Mouse (Mus musculus): ENCODE results near the gene Ptprd. TPM values are rescaled to one million over a fixed set of nuclear protein-coding genes. Genes with fewer than 3 reads are reported as not detected.

Gene Ptprd
- polyA plus RNA-seq, 1 experiment from 2014 or later, result 30.4 TPM

- H3K9ac ChIP-seq (replicated peaks; ENCODE audit: low read depth, low read length), result no peak overlapping the region
- WGBS, result 92% methylated on average over 2 of the region's 2 CpGs
- H3K9me3 ChIP-seq (ENCODE audit: control insufficient read depth, low read depth, low read length), result no peaks in the 10 kb centered on the region
- H3K27ac ChIP-seq (ENCODE audit: low read length), result no peak overlapping the region
- H3K36me3 ChIP-seq (ENCODE audit: control insufficient read depth, insufficient read depth, low read length), result no peaks in the 10 kb centered on the region; the same call in 1 of the 2 replicates
- ATAC-seq (ENCODE audit: insufficient number of reproducible peaks, insufficient read depth, low FRiP score, low read depth), result no peak
- peaks cover 6% of the 10 kb centered on the region; the same call in 1 of the 2 replicates for H3K4me1 ChIP-seq (ENCODE audit: control insufficient read depth, insufficient read depth, low read length)
- H3K4me2 ChIP-seq (replicated peaks; ENCODE audit: low read depth, low read length), result no peak overlapping the region
- no peak overlapping the region for H3K4me3 ChIP-seq (ENCODE audit: low read depth, low read length)
- no peaks in the 10 kb centered on the region for H3K27me3 ChIP-seq (ENCODE audit: control insufficient read depth, insufficient read depth, low read length)
Observed at GRCm38 (mm10) chr4:76315977-76316376, 1895.8 kb downstream of the Ptprd start.

DNA sequence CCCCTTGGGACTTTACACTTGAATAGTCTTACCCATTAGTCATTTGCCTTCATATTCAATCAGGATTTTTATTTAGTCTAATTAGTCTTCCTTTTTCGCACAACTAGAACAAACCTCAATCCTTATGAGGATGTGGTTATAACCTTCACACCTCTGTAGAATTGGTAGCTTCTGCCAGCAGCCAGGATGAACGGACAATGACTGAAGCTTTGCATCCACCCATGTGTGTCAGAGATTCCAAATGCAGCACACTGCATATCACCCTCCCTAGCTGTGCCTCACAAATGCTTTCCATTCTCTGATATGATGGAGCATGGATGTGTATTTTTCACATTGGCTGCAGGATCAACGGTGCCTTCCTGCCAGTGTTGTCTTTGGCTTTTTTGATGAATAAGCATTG, 1898.0 kb downstream of the Ptprd start:
- Histone ChIP-seq H3K4me2 (replicated peaks; ENCODE audit: low read depth, low read length) (no peak overlapping the region), H3K27ac (ENCODE audit: low read length) (no peak overlapping the region), H3K27me3 (ENCODE audit: control insufficient read depth, insufficient read depth, low read length) (no peaks in the 10 kb centered on the region), H3K4me1 (ENCODE audit: control insufficient read depth, insufficient read depth, low read length) (no peaks in the 10 kb centered on the region), H3K4me3 (ENCODE audit: low read depth, low read length) (no peak overlapping the region), H3K9me3 (ENCODE audit: control insufficient read depth, low read depth, low read length) (no peaks in the 10 kb centered on the region), H3K9ac (replicated peaks; ENCODE audit: low read depth, low read length) (no peak overlapping the region), H3K36me3 (ENCODE audit: control insufficient read depth, insufficient read depth, low read length) (no peaks in the 10 kb centered on the region; the same call in 1 of the 2 replicates)
- WGBS, result 82% methylated on average over 3 of the region's 3 CpGs
- ATAC-seq (ENCODE audit: insufficient number of reproducible peaks, insufficient read depth, low FRiP score, low read depth), result no peak

GRCm38 (mm10) chr4:76312593-76312992, 1899.2 kb downstream of the Ptprd start:
- WGBS, result 87% methylated on average over 3 of the region's 3 CpGs
- H3K27ac ChIP-seq (ENCODE audit: low read length), result no peak overlapping the region
- H3K4me1 ChIP-seq (ENCODE audit: control insufficient read depth, insufficient read depth, low read length), result no peaks in the 10 kb centered on the region
- ATAC-seq (ENCODE audit: insufficient number of reproducible peaks, insufficient read depth, low FRiP score, low read depth), result no peak
- H3K9ac ChIP-seq (replicated peaks; ENCODE audit: low read depth, low read length), result no peak overlapping the region
- no peak overlapping the region for H3K4me3 ChIP-seq (ENCODE audit: low read depth, low read length)
- no peaks in the 10 kb centered on the region; the same call in 1 of the 2 replicates for H3K36me3 ChIP-seq (ENCODE audit: control insufficient read depth, insufficient read depth, low read length)
- H3K9me3 ChIP-seq (ENCODE audit: control insufficient read depth, low read depth, low read length), result no peaks in the 10 kb centered on the region
- H3K4me2 ChIP-seq (replicated peaks; ENCODE audit: low read depth, low read length), result no peak overlapping the region
- H3K27me3 ChIP-seq (ENCODE audit: control insufficient read depth, insufficient read depth, low read length), result no peaks in the 10 kb centered on the region

- Histone ChIP-seq H3K9me3 (ENCODE audit: control insufficient read depth, low read depth, low read length) (no peaks in the 10 kb centered on the region), H3K36me3 (ENCODE audit: control insufficient read depth, insufficient read depth, low read length) (no peaks in the 10 kb centered on the region), H3K27me3 (ENCODE audit: control insufficient read depth, insufficient read depth, low read length) (no peaks in the 10 kb centered on the region), H3K9ac (replicated peaks; ENCODE audit: low read depth, low read length) (no peak overlapping the region), H3K4me1 (ENCODE audit: control insufficient read depth, insufficient read depth, low read length) (no peaks in the 10 kb centered on the region), H3K27ac (ENCODE audit: low read length) (no peak overlapping the region), H3K4me3 (ENCODE audit: low read depth, low read length) (no peak overlapping the region), H3K4me2 (replicated peaks; ENCODE audit: low read depth, low read length) (no peak overlapping the region)
- WGBS, result 80% methylated on average over 5 of the region's 5 CpGs
- ATAC-seq (ENCODE audit: insufficient number of reproducible peaks, insufficient read depth, low FRiP score, low read depth), result no peak
Observed at GRCm38 (mm10) chr4:76305987-76306386, 1905.8 kb downstream of the Ptprd start.

DNA sequence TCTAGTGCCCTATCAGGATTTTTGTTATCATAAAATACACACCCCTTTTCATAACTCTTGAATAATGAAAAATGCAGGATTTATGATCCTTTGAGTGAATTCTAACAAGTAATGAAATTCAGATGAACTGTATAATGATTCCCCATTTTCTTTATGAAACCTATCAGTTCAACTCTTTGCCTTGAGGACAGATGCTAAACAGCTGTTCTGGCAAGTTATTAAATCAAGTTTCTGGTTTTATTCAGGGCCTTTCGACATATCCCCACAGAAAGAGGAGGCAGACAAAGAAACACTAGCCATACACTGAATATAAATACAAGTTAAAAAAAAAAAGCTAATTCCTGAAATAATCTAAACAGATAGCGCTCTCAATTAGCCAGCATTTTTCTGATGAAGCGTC, 1914.4 kb downstream of the Ptprd start:
- Histone ChIP-seq H3K9ac (replicated peaks; ENCODE audit: low read depth, low read length) (no peak overlapping the region), H3K4me2 (replicated peaks; ENCODE audit: low read depth, low read length) (no peak overlapping the region), H3K36me3 (ENCODE audit: control insufficient read depth, insufficient read depth, low read length) (no peaks in the 10 kb centered on the region), H3K4me3 (ENCODE audit: low read depth, low read length) (no peak overlapping the region), H3K4me1 (ENCODE audit: control insufficient read depth, insufficient read depth, low read length) (no peaks in the 10 kb centered on the region), H3K9me3 (ENCODE audit: control insufficient read depth, low read depth, low read length) (no peaks in the 10 kb centered on the region), H3K27ac (ENCODE audit: low read length) (no peak overlapping the region), H3K27me3 (ENCODE audit: control insufficient read depth, insufficient read depth, low read length) (no peaks in the 10 kb centered on the region)
- WGBS, result 52% methylated on average over 3 of the region's 3 CpGs
- no peak for ATAC-seq (ENCODE audit: insufficient number of reproducible peaks, insufficient read depth, low FRiP score, low read depth)

DNA sequence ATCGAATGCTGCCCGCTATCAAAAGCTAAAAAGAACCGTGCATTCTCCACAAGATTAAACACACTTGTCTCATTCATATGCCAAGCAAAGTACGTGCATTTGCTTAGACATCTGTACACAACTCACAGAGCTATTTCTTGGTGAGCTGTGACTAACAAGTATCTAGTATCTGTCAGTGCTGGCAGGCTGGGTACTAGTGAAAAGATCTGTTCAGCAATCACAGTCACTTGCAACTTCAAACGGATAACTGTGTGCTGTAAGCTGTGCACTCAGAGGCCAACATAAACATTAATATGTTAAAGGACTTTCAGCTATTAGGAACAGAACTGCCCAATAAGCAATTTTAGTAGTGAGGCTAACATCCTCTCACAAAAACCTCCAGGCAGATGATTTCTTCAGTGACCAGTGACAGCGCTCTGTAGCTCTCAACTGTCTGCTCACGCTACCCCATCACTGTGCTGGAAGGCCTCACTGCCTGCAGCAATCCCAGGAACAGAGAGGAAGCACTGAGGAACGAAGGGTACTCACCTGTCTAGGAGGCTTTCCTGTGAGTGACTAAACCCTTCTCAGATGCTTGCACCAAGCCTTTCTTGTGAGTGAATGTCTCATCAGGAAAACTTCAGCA, 1918.9 kb downstream of the Ptprd start:
- no peaks in the 10 kb centered on the region for H3K27me3 ChIP-seq (ENCODE audit: control insufficient read depth, insufficient read depth, low read length)
- no peaks in the 10 kb centered on the region for H3K4me1 ChIP-seq (ENCODE audit: control insufficient read depth, insufficient read depth, low read length)
- no peak overlapping the region for H3K9ac ChIP-seq (replicated peaks; ENCODE audit: low read depth, low read length)
- ATAC-seq (ENCODE audit: insufficient number of reproducible peaks, insufficient read depth, low FRiP score, low read depth), result no peak
- H3K4me2 ChIP-seq (replicated peaks; ENCODE audit: low read depth, low read length), result no peak overlapping the region
- WGBS, result 71% methylated on average over 8 of the region's 8 CpGs
- no peak overlapping the region for H3K4me3 ChIP-seq (ENCODE audit: low read depth, low read length)
- H3K9me3 ChIP-seq (ENCODE audit: control insufficient read depth, low read depth, low read length), result no peaks in the 10 kb centered on the region
- no peaks in the 10 kb centered on the region for H3K36me3 ChIP-seq (ENCODE audit: control insufficient read depth, insufficient read depth, low read length)
- H3K27ac ChIP-seq (ENCODE audit: low read length), result no peak overlapping the region

DNA sequence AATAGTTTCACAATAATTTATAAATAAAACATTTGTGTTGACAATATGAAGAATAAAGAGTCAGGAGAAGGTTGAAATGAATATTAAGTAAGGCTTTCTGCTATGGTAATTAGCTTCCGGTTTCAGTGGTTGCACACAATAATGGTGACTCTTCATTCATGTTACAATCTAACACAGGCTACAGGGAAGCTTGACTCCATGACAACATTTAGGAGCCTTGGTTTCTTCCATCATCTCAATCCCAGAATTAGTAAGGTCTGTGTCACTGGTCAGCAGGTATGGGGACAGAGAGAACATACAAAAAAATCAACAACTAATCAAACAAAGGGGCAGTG, 1921.3 kb downstream of the Ptprd start:
- Histone ChIP-seq H3K4me3 (ENCODE audit: low read depth, low read length) (no peak overlapping the region), H3K27ac (ENCODE audit: low read length) (no peak overlapping the region), H3K36me3 (ENCODE audit: control insufficient read depth, insufficient read depth, low read length) (no peaks in the 10 kb centered on the region), H3K27me3 (ENCODE audit: control insufficient read depth, insufficient read depth, low read length) (no peaks in the 10 kb centered on the region), H3K4me1 (ENCODE audit: control insufficient read depth, insufficient read depth, low read length) (no peaks in the 10 kb centered on the region), H3K4me2 (replicated peaks; ENCODE audit: low read depth, low read length) (no peak overlapping the region), H3K9me3 (ENCODE audit: control insufficient read depth, low read depth, low read length) (no peaks in the 10 kb centered on the region), H3K9ac (replicated peaks; ENCODE audit: low read depth, low read length) (no peak overlapping the region)
- no peak for ATAC-seq (ENCODE audit: insufficient number of reproducible peaks, insufficient read depth, low FRiP score, low read depth)
- WGBS, result 94% methylated on average over 1 of the region's 1 CpGs

GRCm38 (mm10) chr4:76289612-76290483, 1921.9 kb downstream of the Ptprd start:
- Histone ChIP-seq H3K27me3 (ENCODE audit: control insufficient read depth, insufficient read depth, low read length) (no peaks in the 10 kb centered on the region), H3K9me3 (ENCODE audit: control insufficient read depth, low read depth, low read length) (no peaks in the 10 kb centered on the region), H3K4me1 (ENCODE audit: control insufficient read depth, insufficient read depth, low read length) (no peaks in the 10 kb centered on the region), H3K4me3 (ENCODE audit: low read depth, low read length) (no peak overlapping the region), H3K27ac (ENCODE audit: low read length) (no peak overlapping the region), H3K4me2 (replicated peaks; ENCODE audit: low read depth, low read length) (no peak overlapping the region), H3K9ac (replicated peaks; ENCODE audit: low read depth, low read length) (no peak overlapping the region), H3K36me3 (ENCODE audit: control insufficient read depth, insufficient read depth, low read length) (no peaks in the 10 kb centered on the region)
- WGBS, result 58% methylated on average over 12 of the region's 12 CpGs
- ATAC-seq (ENCODE audit: insufficient number of reproducible peaks, insufficient read depth, low FRiP score, low read depth), result peak; percentile 14; the same call in 1 of the 2 replicates

Data from stomach, embryonic 14.5 days (tissue).